Mouse (Mus musculus) adrenal gland, adult 2 months (tissue): ENCODE measurements around the gene Fanca. TPM values are rescaled to one million over a fixed set of nuclear protein-coding genes. Genes with fewer than 3 reads are reported as not detected.
A peak's percentile ranks its signal among the peaks of the same experiment; 100 is the strongest.
"Not testable (repeated sequence)": the region's sequence is repeated elsewhere in the genome, so short reads cannot be mapped to it uniquely, and the experiment has no call there.

ENCODE experiments used
- DNase-seq: peaks from one replicate; pipeline ENCODE4 v3.0.0; 2021
- polyA plus RNA-seq: library from polyadenylated mRNA; depleted of rRNA; stranded (reverse); fragments of >200 nt; gene quantifications from 2 replicates; pipeline ENCODE4 v1.2.3, GENCODE M21; 2012
- total RNA-seq, 2 experiments: library from RNA; stranded (reverse); gene quantifications; 2 replicates each; pipeline ENCODE4 v1.2.3; 2021

Fanca gene
- total and polyA plus RNA-seq, 3 experiments: 3.6 to 8.1 (median 7.2) TPM

- DNase-seq: no peak
Observed at GRCm38 (mm10) chr8:123330701-123331100, 12.3 kb upstream of the Fanca start.

DNA sequence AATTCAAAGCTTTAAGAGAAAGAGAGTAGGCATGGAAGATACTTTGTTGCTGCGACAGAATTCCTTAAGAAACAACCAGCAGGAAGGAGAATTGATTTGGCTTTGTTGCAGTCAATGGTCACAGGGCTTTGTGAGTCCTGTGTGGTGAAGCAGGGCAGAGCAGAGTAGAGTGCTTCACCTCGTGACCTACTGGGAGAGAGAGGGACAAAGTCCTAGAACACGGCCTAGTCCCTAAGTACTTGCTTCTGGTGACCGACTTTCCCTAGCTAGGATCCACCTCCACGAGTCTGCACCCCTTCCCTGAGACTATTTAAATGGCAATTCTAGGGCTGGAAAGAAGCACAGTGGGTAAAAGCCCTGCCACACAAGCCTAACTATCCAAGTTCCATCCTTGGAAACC is 11.6 kb upstream of the Fanca start:
- no peak for DNase-seq

DNA sequence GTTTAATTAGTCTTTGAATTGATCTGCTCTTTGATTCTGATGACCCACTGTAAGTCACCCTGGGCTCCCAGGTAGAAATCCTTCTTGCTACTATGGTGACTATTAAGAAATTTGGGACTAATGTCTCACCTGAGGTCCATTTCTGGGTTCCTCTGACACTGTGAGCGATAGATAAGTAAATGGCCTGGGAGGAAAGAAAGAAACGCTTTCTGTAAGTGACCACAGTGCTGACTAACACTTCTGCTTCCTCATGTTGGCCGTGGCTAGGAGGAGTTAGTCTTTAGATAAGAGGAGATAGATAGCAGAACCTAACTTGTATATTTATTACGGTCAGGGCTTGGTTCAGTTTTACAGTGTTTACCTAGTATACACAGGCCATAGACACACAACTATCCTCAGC is 11.0 kb upstream of the Fanca start:
- no peak for DNase-seq

DNA sequence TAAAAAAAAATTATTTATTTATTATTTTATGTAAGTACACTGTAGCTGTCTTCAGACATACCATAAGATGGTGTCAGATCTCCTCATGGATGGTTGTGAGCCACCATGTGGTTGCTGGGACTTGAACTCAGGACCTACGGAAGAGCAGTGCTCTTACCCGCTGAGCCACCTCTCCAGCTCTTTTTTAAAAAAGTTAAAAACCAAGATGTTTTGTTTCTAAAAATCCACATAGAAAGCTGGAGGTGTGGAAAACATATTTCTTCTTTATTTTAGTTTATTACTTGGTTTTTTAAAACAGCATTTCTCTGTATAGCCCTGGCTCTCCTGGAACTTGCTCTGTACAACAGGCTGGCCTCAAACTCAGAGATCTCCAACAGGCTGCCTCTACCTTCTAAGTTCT is 10.2 kb upstream of the Fanca start:
- DNase-seq: no peak

GRCm38 (mm10) chr8:123319522-123320164 is 1.3 kb upstream of the Fanca start:
- peak; percentile 14 for DNase-seq

GRCm38 (mm10) chr8:123317781-123318466 is 452 bp downstream of the Fanca start:
- DNase-seq: no peak

DNA sequence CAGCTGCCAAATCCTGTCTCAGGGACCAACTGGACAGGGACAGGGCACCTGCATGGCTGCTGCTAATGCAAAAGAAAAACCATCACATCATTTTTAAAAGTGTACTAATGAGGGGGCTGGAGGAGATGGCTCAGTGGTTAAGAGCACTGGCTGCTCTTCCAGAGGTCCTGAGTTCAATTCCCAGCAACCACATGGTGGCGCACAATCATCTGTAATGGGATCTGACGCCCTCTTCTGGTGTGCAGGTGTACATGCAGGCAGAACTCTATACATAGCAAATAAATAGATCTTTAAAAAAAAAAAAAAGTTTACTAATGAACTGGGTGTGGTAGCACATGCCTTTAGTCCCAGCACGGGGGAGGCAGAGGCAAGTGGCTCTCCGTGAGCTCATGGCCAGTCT is 9.6 kb downstream of the Fanca start:
- DNase-seq: no peak

- no peak for DNase-seq
Observed at GRCm38 (mm10) chr8:123298301-123298700, 20.1 kb downstream of the Fanca start.

GRCm38 (mm10) chr8:123292785-123293184 is 25.6 kb downstream of the Fanca start:
- no peak for DNase-seq

GRCm38 (mm10) chr8:123292281-123292680 is 26.1 kb downstream of the Fanca start:
- no peak for DNase-seq

DNA sequence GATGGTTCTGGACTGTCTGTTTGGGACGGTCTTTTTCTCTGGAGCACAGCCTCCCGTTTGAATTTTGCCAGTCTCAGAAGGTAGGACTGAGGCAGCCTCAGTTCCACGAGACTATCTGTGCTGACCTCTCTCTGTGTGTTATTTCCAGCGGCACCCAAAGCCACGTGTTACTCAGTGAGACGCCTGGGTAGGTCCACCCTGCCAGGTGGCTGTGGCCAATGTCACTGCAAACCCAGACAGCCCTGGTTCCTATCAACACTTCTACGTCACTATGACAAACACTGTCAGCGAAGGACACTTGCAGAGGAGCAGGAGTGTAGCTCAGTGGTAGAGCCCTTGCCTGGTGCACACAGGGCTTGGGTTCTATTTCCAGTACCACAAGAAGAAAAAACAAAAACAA is 26.7 kb downstream of the Fanca start:
- no peak for DNase-seq

DNA sequence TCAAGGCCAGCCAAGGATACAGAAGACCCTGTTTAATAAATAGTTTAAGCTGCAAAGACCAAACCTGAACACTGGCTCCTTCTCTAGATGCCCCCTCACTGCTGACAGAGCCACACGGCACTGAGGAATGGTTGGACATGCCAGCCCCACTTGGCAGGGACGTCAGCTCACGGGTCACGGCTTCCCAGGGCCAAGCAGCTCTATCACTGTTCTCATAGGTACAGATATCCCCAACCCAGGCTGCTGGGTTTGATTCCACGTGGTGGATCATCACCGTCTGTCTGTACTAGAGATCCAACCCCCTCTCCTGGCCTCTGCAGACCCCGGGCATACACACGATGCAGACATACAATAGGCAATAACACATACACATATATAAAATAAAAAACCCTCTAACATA is 27.7 kb downstream of the Fanca start:
- DNase-seq: no peak

DNA sequence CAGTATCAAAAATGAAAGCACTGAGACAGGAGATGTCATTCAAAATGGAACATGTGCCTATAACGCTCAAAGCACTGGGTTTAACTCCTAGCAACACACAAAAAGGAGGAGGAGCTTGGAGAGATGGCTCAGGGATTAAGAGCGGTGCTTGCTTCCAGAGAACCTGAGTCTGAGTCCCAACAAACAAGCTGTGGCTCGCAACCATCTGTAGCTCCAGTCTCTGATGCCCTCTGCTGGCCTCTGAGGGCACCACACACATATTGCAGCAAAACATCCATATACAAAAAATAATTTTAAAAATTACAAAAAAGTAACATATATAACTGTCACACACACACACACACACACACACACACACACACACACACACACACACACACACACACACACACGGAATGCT is 28.2 kb downstream of the Fanca start:
- no peak for DNase-seq

DNA sequence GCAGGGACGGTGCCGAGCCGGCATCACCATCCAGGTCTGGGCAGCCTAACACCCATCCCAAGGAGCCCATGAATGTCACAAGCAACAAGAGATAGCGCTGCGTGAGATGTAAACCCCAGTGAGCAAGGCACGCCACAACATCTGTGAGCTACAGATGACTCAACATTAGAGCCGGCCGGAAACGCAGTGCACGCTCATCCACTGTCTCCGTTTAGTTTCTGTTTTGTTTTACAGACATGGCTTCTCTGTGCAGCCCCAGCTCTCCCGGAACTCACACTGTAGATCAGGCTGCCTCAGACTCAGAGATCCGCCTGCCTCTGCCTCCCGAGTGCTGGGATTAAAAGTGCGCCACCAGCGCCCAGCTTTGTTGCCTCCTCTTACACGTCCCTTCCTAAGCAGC is 31.0 kb downstream of the Fanca start:
- no peak for DNase-seq

GRCm38 (mm10) chr8:123284493-123284892 is 33.9 kb downstream of the Fanca start:
- no peak for DNase-seq

DNA sequence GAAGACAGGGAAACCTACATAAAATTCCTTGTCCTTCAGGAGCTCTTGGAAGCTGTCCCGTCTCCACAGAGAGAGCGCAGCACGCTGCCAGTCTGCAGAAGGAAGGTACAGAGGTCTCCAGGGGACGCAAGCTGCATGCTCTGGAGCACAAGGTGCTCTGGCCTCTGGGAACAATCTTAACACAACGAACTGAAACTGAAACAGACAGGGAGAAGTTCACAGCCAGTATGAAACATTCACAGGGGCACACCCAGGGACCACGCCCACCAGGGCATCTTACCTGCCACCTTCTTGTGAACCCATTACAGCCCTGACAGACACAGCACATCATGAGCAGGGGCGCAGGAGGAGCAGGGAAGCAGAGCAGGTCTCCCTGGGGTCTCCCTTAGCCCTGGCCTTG is 34.4 kb downstream of the Fanca start:
- no peak for DNase-seq

GRCm38 (mm10) chr8:123282994-123283393 is 35.4 kb downstream of the Fanca start:
- not testable (repeated sequence) for DNase-seq

GRCm38 (mm10) chr8:123280302-123281094 is 37.9 kb downstream of the Fanca start:
- DNase-seq: no peak

GRCm38 (mm10) chr8:123279828-123280227 is 38.5 kb downstream of the Fanca start:
- no peak for DNase-seq

DNA sequence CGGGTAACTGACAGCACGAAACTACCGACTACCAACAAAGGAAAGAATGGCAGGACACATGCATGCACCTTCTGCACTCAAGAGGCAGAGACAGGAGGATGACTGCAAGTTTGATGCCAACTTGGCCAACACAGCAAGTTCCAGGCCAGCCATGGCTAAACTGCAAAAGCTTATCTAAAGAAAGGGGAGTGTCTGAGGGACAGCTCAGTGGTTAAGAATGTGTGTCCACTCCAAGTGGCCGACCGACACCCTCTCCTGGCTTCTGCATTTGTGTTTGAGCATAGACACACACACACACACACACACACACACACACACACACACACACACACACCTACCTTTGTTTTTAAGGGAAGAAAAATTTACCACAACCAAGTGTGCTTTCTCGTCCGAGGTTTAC is 39.9 kb downstream of the Fanca start:
- DNase-seq: no peak

- DNase-seq: peak; percentile 48
Observed at GRCm38 (mm10) chr8:123275096-123275495, 43.3 kb downstream of the Fanca start.

- no peak for DNase-seq
Observed at GRCm38 (mm10) chr8:123274447-123274846, 43.9 kb downstream of the Fanca start.

GRCm38 (mm10) chr8:123271901-123272300 is 46.5 kb downstream of the Fanca start:
- no peak for DNase-seq
